Mouse (Mus musculus): ENCODE data around the gene Barhl2. TPM values are rescaled to one million over a fixed set of nuclear protein-coding genes. Genes with fewer than 3 reads are reported as not detected.

Gene Barhl2
- polyA plus RNA-seq, 1 experiment from 2014 or later: not detected

- Histone ChIP-seq H3K4me1 (ENCODE audit: control insufficient read depth, insufficient read depth, low read length) (peaks cover 4% of the 10 kb centered on the region; the same call in 1 of the 2 replicates), H3K9me3 (ENCODE audit: control insufficient read depth, low read length) (no peaks in the 10 kb centered on the region), H3K36me3 (ENCODE audit: control insufficient read depth, insufficient read depth, low read length) (no peaks in the 10 kb centered on the region), H3K4me2 (ENCODE audit: low read depth, low read length) (no peak overlapping the region), H3K9ac (ENCODE audit: low read depth, low read length) (no peak overlapping the region), H3K27me3 (replicated peaks; ENCODE audit: control insufficient read depth, insufficient read depth, low read length) (peaks cover 68% of the 10 kb centered on the region), H3K4me3 (ENCODE audit: low read depth, low read length) (no peak overlapping the region), H3K27ac (replicated peaks; ENCODE audit: low read depth, low read length) (no peak overlapping the region)
- DNase-seq (ENCODE audit: low spot score) (no peak), ATAC-seq (ENCODE audit: low read depth) (no peak)
- WGBS: 68% methylated on average over 3 of the region's 3 CpGs
These were observed 12.3 kb downstream of the Barhl2 start for GRCm38 (mm10) chr5:106445681-106446080.

GRCm38 (mm10) chr5:106438916-106439315 is 19.1 kb downstream of the Barhl2 start:
- WGBS: 87% methylated on average over 7 of the region's 7 CpGs
- Histone ChIP-seq H3K36me3 (ENCODE audit: control insufficient read depth, insufficient read depth, low read length) (no peaks in the 10 kb centered on the region), H3K4me1 (ENCODE audit: control insufficient read depth, insufficient read depth, low read length) (no peaks in the 10 kb centered on the region)

GRCm38 (mm10) chr5:106426069-106426468 is 31.9 kb downstream of the Barhl2 start:
- no peak for DNase-seq (ENCODE audit: low spot score)
- Histone ChIP-seq H3K9me3 (ENCODE audit: control insufficient read depth, low read length) (0 out of 2 replicates have a peak, but pooled peaks cover 4% of the 10 kb centered on the region), H3K27me3 (replicated peaks; ENCODE audit: control insufficient read depth, insufficient read depth, low read length) (no peaks in the 10 kb centered on the region), H3K4me3 (ENCODE audit: low read depth, low read length) (no peak overlapping the region), H3K27ac (replicated peaks; ENCODE audit: low read depth, low read length) (no peak overlapping the region), H3K9ac (ENCODE audit: low read depth, low read length) (no peak overlapping the region), H3K4me1 (ENCODE audit: control insufficient read depth, insufficient read depth, low read length) (no peaks in the 10 kb centered on the region), H3K36me3 (ENCODE audit: control insufficient read depth, insufficient read depth, low read length) (no peaks in the 10 kb centered on the region), H3K4me2 (ENCODE audit: low read depth, low read length) (no peak overlapping the region)
- 69% methylated on average over 7 of the region's 7 CpGs for WGBS
- no peak for ATAC-seq (ENCODE audit: low read depth)

More at GRCm38 (mm10) chr5:106438916-106439315, 19.1 kb downstream of the Barhl2 start:
- H3K9me3 ChIP-seq (ENCODE audit: control insufficient read depth, low read length): no peaks in the 10 kb centered on the region
- H3K27me3 ChIP-seq (replicated peaks; ENCODE audit: control insufficient read depth, insufficient read depth, low read length): peaks cover 3% of the 10 kb centered on the region
- H3K9ac ChIP-seq (ENCODE audit: low read depth, low read length): no peak overlapping the region
- no peak overlapping the region for H3K4me3 ChIP-seq (ENCODE audit: low read depth, low read length)
- no peak overlapping the region for H3K27ac ChIP-seq (replicated peaks; ENCODE audit: low read depth, low read length)
- no peak overlapping the region for H3K4me2 ChIP-seq (ENCODE audit: low read depth, low read length)
- DNase-seq (ENCODE audit: low spot score) (no peak), ATAC-seq (ENCODE audit: low read depth) (no peak)

GRCm38 (mm10) chr5:106420871-106421270 is 37.1 kb downstream of the Barhl2 start:
- Histone ChIP-seq H3K4me2 (ENCODE audit: low read depth, low read length) (no peak overlapping the region), H3K4me3 (ENCODE audit: low read depth, low read length) (no peak overlapping the region), H3K9ac (ENCODE audit: low read depth, low read length) (no peak overlapping the region), H3K27me3 (replicated peaks; ENCODE audit: control insufficient read depth, insufficient read depth, low read length) (no peaks in the 10 kb centered on the region), H3K4me1 (ENCODE audit: control insufficient read depth, insufficient read depth, low read length) (no peaks in the 10 kb centered on the region), H3K27ac (replicated peaks; ENCODE audit: low read depth, low read length) (no peak overlapping the region), H3K36me3 (ENCODE audit: control insufficient read depth, insufficient read depth, low read length) (no peaks in the 10 kb centered on the region), H3K9me3 (ENCODE audit: control insufficient read depth, low read length) (0 out of 2 replicates have a peak, but pooled peaks cover under 1% of the 10 kb centered on the region)
- DNase-seq (ENCODE audit: low spot score) (no peak), ATAC-seq (ENCODE audit: low read depth) (no peak)
- WGBS: 86% methylated on average over 8 of the region's 8 CpGs

- WGBS: 90% methylated on average over 11 of the region's 11 CpGs
- Histone ChIP-seq H3K4me2 (ENCODE audit: low read depth, low read length) (no peak overlapping the region), H3K27ac (replicated peaks; ENCODE audit: low read depth, low read length) (no peak overlapping the region), H3K4me3 (ENCODE audit: low read depth, low read length) (no peak overlapping the region), H3K4me1 (ENCODE audit: control insufficient read depth, insufficient read depth, low read length) (no peaks in the 10 kb centered on the region), H3K27me3 (replicated peaks; ENCODE audit: control insufficient read depth, insufficient read depth, low read length) (no peaks in the 10 kb centered on the region), H3K36me3 (ENCODE audit: control insufficient read depth, insufficient read depth, low read length) (no peaks in the 10 kb centered on the region), H3K9me3 (ENCODE audit: control insufficient read depth, low read length) (no peaks in the 10 kb centered on the region), H3K9ac (ENCODE audit: low read depth, low read length) (no peak overlapping the region)
- DNase-seq (ENCODE audit: low spot score) (no peak), ATAC-seq (ENCODE audit: low read depth) (no peak)
These were observed 37.6 kb downstream of the Barhl2 start for GRCm38 (mm10) chr5:106420370-106420769.

- no peaks in the 10 kb centered on the region for H3K36me3 ChIP-seq (ENCODE audit: control insufficient read depth, insufficient read depth, low read length)
- H3K27me3 ChIP-seq (replicated peaks; ENCODE audit: control insufficient read depth, insufficient read depth, low read length): no peaks in the 10 kb centered on the region
- H3K4me1 ChIP-seq (ENCODE audit: control insufficient read depth, insufficient read depth, low read length): no peaks in the 10 kb centered on the region
- H3K27ac ChIP-seq (replicated peaks; ENCODE audit: low read depth, low read length): no peak overlapping the region
- 27% methylated on average over 7 of the region's 7 CpGs for WGBS
- DNase-seq (ENCODE audit: low spot score) (peak; percentile 18), ATAC-seq (ENCODE audit: low read depth) (no peak)
- no peaks in the 10 kb centered on the region for H3K9me3 ChIP-seq (ENCODE audit: control insufficient read depth, low read length)
- H3K4me3 ChIP-seq (ENCODE audit: low read depth, low read length): no peak overlapping the region
- H3K4me2 ChIP-seq (ENCODE audit: low read depth, low read length): no peak overlapping the region
- H3K9ac ChIP-seq (ENCODE audit: low read depth, low read length): no peak overlapping the region
These were observed 40.8 kb downstream of the Barhl2 start for GRCm38 (mm10) chr5:106417210-106417609.

- no peaks in the 10 kb centered on the region for H3K4me1 ChIP-seq (ENCODE audit: control insufficient read depth, insufficient read depth, low read length)
- DNase-seq (ENCODE audit: low spot score): no peak
- WGBS: 74% methylated on average over 6 of the region's 6 CpGs
- no peak overlapping the region for H3K4me3 ChIP-seq (ENCODE audit: low read depth, low read length)
- no peaks in the 10 kb centered on the region for H3K9me3 ChIP-seq (ENCODE audit: control insufficient read depth, low read length)
- H3K27me3 ChIP-seq (replicated peaks; ENCODE audit: control insufficient read depth, insufficient read depth, low read length): no peaks in the 10 kb centered on the region
- no peak for ATAC-seq (ENCODE audit: low read depth)
- no peak overlapping the region for H3K27ac ChIP-seq (replicated peaks; ENCODE audit: low read depth, low read length)
- no peak overlapping the region for H3K4me2 ChIP-seq (ENCODE audit: low read depth, low read length)
- no peaks in the 10 kb centered on the region for H3K36me3 ChIP-seq (ENCODE audit: control insufficient read depth, insufficient read depth, low read length)
- no peak overlapping the region for H3K9ac ChIP-seq (ENCODE audit: low read depth, low read length)
These were observed 41.4 kb downstream of the Barhl2 start for GRCm38 (mm10) chr5:106416550-106416949.

GRCm38 (mm10) chr5:106415734-106416133 is 42.2 kb downstream of the Barhl2 start:
- no peak overlapping the region for H3K4me2 ChIP-seq (ENCODE audit: low read depth, low read length)
- H3K4me3 ChIP-seq (ENCODE audit: low read depth, low read length): no peak overlapping the region
- ATAC-seq (ENCODE audit: low read depth) (no peak), DNase-seq (ENCODE audit: low spot score) (no peak)
- H3K4me1 ChIP-seq (ENCODE audit: control insufficient read depth, insufficient read depth, low read length): no peaks in the 10 kb centered on the region
- H3K36me3 ChIP-seq (ENCODE audit: control insufficient read depth, insufficient read depth, low read length): no peaks in the 10 kb centered on the region
- H3K27me3 ChIP-seq (replicated peaks; ENCODE audit: control insufficient read depth, insufficient read depth, low read length): no peaks in the 10 kb centered on the region
- H3K27ac ChIP-seq (replicated peaks; ENCODE audit: low read depth, low read length): no peak overlapping the region
- WGBS: 80% methylated on average over 6 of the region's 6 CpGs
- H3K9ac ChIP-seq (ENCODE audit: low read depth, low read length): no peak overlapping the region
- H3K9me3 ChIP-seq (ENCODE audit: control insufficient read depth, low read length): no peaks in the 10 kb centered on the region

- Histone ChIP-seq H3K27me3 (replicated peaks; ENCODE audit: control insufficient read depth, insufficient read depth, low read length) (no peaks in the 10 kb centered on the region), H3K4me2 (ENCODE audit: low read depth, low read length) (no peak overlapping the region), H3K27ac (replicated peaks; ENCODE audit: low read depth, low read length) (no peak overlapping the region), H3K9ac (ENCODE audit: low read depth, low read length) (no peak overlapping the region), H3K4me3 (ENCODE audit: low read depth, low read length) (no peak overlapping the region), H3K36me3 (ENCODE audit: control insufficient read depth, insufficient read depth, low read length) (no peaks in the 10 kb centered on the region), H3K9me3 (ENCODE audit: control insufficient read depth, low read length) (no peaks in the 10 kb centered on the region), H3K4me1 (ENCODE audit: control insufficient read depth, insufficient read depth, low read length) (no peaks in the 10 kb centered on the region)
- DNase-seq (ENCODE audit: low spot score): no peak
- 85% methylated on average over 2 of the region's 2 CpGs for WGBS
- ATAC-seq (ENCODE audit: low read depth): no peak
These were observed 55.2 kb downstream of the Barhl2 start for GRCm38 (mm10) chr5:106402761-106403160.
